In genomic region chr6:91085114-91085892, GRCm38 (mm10) we compare ENCODE assay signal across 9 mouse cellular contexts. TPM values are rescaled to one million over a fixed set of nuclear protein-coding genes. Genes with fewer than 3 reads are reported as not detected.
A peak's percentile ranks its signal among the peaks of the same experiment; 100 is the strongest.
DNase-seq lines count a peak whose midpoint lies in the region; ATAC-seq and TF ChIP-seq lines count a peak whose summit lies in the region.
"Had no signal": no experiment of that assay in that cellular context is flagged by ENCODE, and none has a peak within 500 bp of the region (broad histone marks: within the 10 kb centered on the region; RNA-seq: fewer than 3 reads in every experiment).

No protein-coding gene starts in this region.

- no peaks in the 10 kb centered on the region for H3K27me3 ChIP-seq in lung, embryonic 14.5 days (ENCODE audit: insufficient read depth, low read length)
- no peaks in the 10 kb centered on the region for H3K27me3 ChIP-seq in liver, embryonic 11.5 days (replicated peaks; ENCODE audit: control insufficient read depth, insufficient read depth, low read length)
- no peaks in the 10 kb centered on the region for H3K27me3 ChIP-seq in forebrain, embryonic 11.5 days (ENCODE audit: control insufficient read depth, insufficient read depth, low read length)
- no peaks in the 10 kb centered on the region for H3K27me3 ChIP-seq in midbrain, embryonic 13.5 days

- WGBS in lung, embryonic 14.5 days: 59% methylated on average over 5 of the region's 5 CpGs
- 72% methylated on average over 5 of the region's 5 CpGs for WGBS in liver, embryonic 11.5 days
- WGBS in forebrain, embryonic 11.5 days: 77% methylated on average over 5 of the region's 5 CpGs
- 78% methylated on average over 5 of the region's 5 CpGs for WGBS in midbrain, embryonic 13.5 days

- peak; percentile 50 for TF ChIP-seq CTCF in lung, embryonic 14.5 days (IDR thresholded peaks at IDR 0.05; ENCODE audit: low read depth)

- no peak overlapping the region for H3K9ac ChIP-seq in lung, embryonic 14.5 days
- H3K9ac ChIP-seq in liver, embryonic 11.5 days (ENCODE audit: low read depth, low read length): no peak overlapping the region
- no peak overlapping the region for H3K9ac ChIP-seq in forebrain, embryonic 11.5 days (ENCODE audit: low read length)
- no peak overlapping the region for H3K9ac ChIP-seq in midbrain, embryonic 13.5 days (replicated peaks)

- no peaks in the 10 kb centered on the region for H3K4me1 ChIP-seq in lung, embryonic 14.5 days (ENCODE audit: insufficient read depth)
- no peaks in the 10 kb centered on the region for H3K4me1 ChIP-seq in liver, embryonic 11.5 days (replicated peaks; ENCODE audit: control insufficient read depth, insufficient read depth, low read length)
- no peaks in the 10 kb centered on the region for H3K4me1 ChIP-seq in forebrain, embryonic 11.5 days (replicated peaks; ENCODE audit: control insufficient read depth, insufficient read depth, low read length)
- H3K4me1 ChIP-seq in midbrain, embryonic 13.5 days (replicated peaks): no peaks in the 10 kb centered on the region

- H3K4me2 ChIP-seq in lung, embryonic 14.5 days: no peak overlapping the region
- no peak overlapping the region for H3K4me2 ChIP-seq in liver, embryonic 11.5 days
- H3K4me2 ChIP-seq in forebrain, embryonic 11.5 days (ENCODE audit: low read depth, low read length, severe bottlenecking): no peak overlapping the region
- H3K4me2 ChIP-seq in midbrain, embryonic 13.5 days (replicated peaks): no peak overlapping the region

- no peak overlapping the region for H3K4me3 ChIP-seq in lung, embryonic 14.5 days (ENCODE audit: low read depth, low read length)
- no peak overlapping the region for H3K4me3 ChIP-seq in liver, embryonic 11.5 days (ENCODE audit: low read depth, low read length)
- H3K4me3 ChIP-seq in forebrain, embryonic 11.5 days (ENCODE audit: low read depth, low read length): no peak overlapping the region
- no peak overlapping the region for H3K4me3 ChIP-seq in midbrain, embryonic 13.5 days (replicated peaks)

- no peak for ATAC-seq in lung, embryonic 14.5 days (ENCODE audit: insufficient read depth)
- ATAC-seq in liver, embryonic 11.5 days (replicated peaks; ENCODE audit: low FRiP score): peak; percentile 69; the same call in 1 of the 2 replicates
- no peak for ATAC-seq in forebrain, embryonic 11.5 days (replicated peaks; ENCODE audit: low FRiP score)
- no peak for ATAC-seq in midbrain, embryonic 13.5 days

- H3K27ac ChIP-seq in lung, embryonic 14.5 days (ENCODE audit: low read depth): no peak overlapping the region
- no peak overlapping the region for H3K27ac ChIP-seq in liver, embryonic 11.5 days (ENCODE audit: low read depth, low read length)
- no peak overlapping the region for H3K27ac ChIP-seq in forebrain, embryonic 11.5 days (ENCODE audit: low read depth, low read length)
- no peak overlapping the region for H3K27ac ChIP-seq in midbrain, embryonic 13.5 days
- H3K27ac ChIP-seq: macrophage had no signal

- H3K36me3 ChIP-seq in lung, embryonic 14.5 days (ENCODE audit: insufficient read depth): 0 out of 2 replicates have a peak, but pooled peaks cover 8% of the 10 kb centered on the region
- peaks cover 16% of the 10 kb centered on the region for H3K36me3 ChIP-seq in liver, embryonic 11.5 days (ENCODE audit: control insufficient read depth, insufficient read depth, low read length)
- H3K36me3 ChIP-seq in forebrain, embryonic 11.5 days (ENCODE audit: control insufficient read depth, insufficient read depth, low read length): peaks cover 2% of the 10 kb centered on the region; the same call in 1 of the 2 replicates
- H3K36me3 ChIP-seq in midbrain, embryonic 13.5 days: peaks cover 66% of the 10 kb centered on the region

- peak; percentile 11 for DNase-seq in adrenal gland, postnatal 10 days
- no peak for DNase-seq in adrenal gland, adult 8-10 months
- peak; percentile 23 for DNase-seq in lung, embryonic 14.5 days
- no peak for DNase-seq in lung, adult 18-20 months
- no peak for DNase-seq in liver, embryonic 11.5 days (ENCODE audit: low spot score)
- DNase-seq in testis, postnatal 10 days (ENCODE audit: low spot score): peak; percentile 56
- no peak for DNase-seq in forebrain, embryonic 11.5 days (ENCODE audit: low spot score)

- no peaks in the 10 kb centered on the region for H3K9me3 ChIP-seq in lung, embryonic 14.5 days (ENCODE audit: low read depth, low read length)
- no peaks in the 10 kb centered on the region for H3K9me3 ChIP-seq in liver, embryonic 11.5 days (ENCODE audit: control insufficient read depth, low read length)
- no peaks in the 10 kb centered on the region for H3K9me3 ChIP-seq in forebrain, embryonic 11.5 days (ENCODE audit: control insufficient read depth, low read length)
- no peaks in the 10 kb centered on the region for H3K9me3 ChIP-seq in midbrain, embryonic 13.5 days

RNA-seq across cellular contexts. Expression of gene Nup210, which starts 31.3 kb away (rescaled TPM):
- 10 to 100 TPM; 10.1 to 18.0 TPM for total RNA-seq in adrenal gland, postnatal 10 days (2021)
- total RNA-seq in adrenal gland, adult 8-10 months (2022): 10 to 100 TPM in 2 of 4 experiments, 1 to 10 TPM in 2; 3.5 to 14.2 (median 9.0) TPM
- polyA plus RNA-seq in lung, embryonic 14.5 days (2014; fragmentation: Nextera tagmentation; extraction: Ambion mirVana): 30.8 and 35.3 TPM in 2 replicates
- 53.5 and 58.3 TPM in 2 replicates for polyA plus RNA-seq in liver, embryonic 11.5 days (2014; fragmentation: Nextera tagmentation; extraction: Ambion mirVana)
- polyA plus RNA-seq in forebrain, embryonic 11.5 days (2014; fragmentation: Nextera tagmentation; extraction: Ambion mirVana): 31.9 and 37.4 TPM in 2 replicates
- 17.3 and 18.8 TPM in 2 replicates for polyA plus RNA-seq in midbrain, embryonic 13.5 days (2015; fragmentation: Nextera tagmentation; extraction: Ambion mirVana)

Comparison
In these comparisons a context has a peak if more than half of its experiments do, and no peak if none do; other contexts are left out.
1. DNase-seq: peak in adrenal gland, postnatal 10 days (single experiment), lung, embryonic 14.5 days (single experiment) and testis, postnatal 10 days (single experiment); none in adrenal gland, adult 8-10 months (single experiment), lung, adult 18-20 months (0 of 2), liver, embryonic 11.5 days (single experiment) and forebrain, embryonic 11.5 days (single experiment).